Mouse (Mus musculus): ENCODE measurements around the gene Mrgpre. TPM values are rescaled to one million over a fixed set of nuclear protein-coding genes. Genes with fewer than 3 reads are reported as not detected.

Gene Mrgpre
- polyA plus RNA-seq, 1 experiment from 2014 or later, result 1.2 TPM

GRCm38 (mm10) chr7:143829504-143830331 is 45.4 kb upstream of the Mrgpre start:
- peak overlapping the region; percentile 59 for H3K9ac ChIP-seq (ENCODE audit: low read depth, low read length)
- peak overlapping the region; percentile 53 for H3K4me3 ChIP-seq (replicated peaks; ENCODE audit: low read depth, low read length)
- peaks cover 5% of the 10 kb centered on the region; the same call in 1 of the 2 replicates for H3K4me1 ChIP-seq (replicated peaks; ENCODE audit: insufficient read depth, low read length)
- H3K4me2 ChIP-seq (ENCODE audit: low read length), result peak overlapping the region; percentile 79
- ATAC-seq (replicated peaks; ENCODE audit: low FRiP score, low read depth) (peak; percentile 98), DNase-seq (ENCODE audit: low spot score) (peak; percentile 98)
- H3K27ac ChIP-seq, result peak overlapping the region; percentile 86
- H3K27me3 ChIP-seq (ENCODE audit: insufficient read depth, low read length), result no peaks in the 10 kb centered on the region
- WGBS, result 1% methylated on average over 37 of the region's 37 CpGs
- TF ChIP-seq CTCF (IDR thresholded peaks at IDR 0.05; ENCODE audit: low read depth), result peak; percentile 98
- no peaks in the 10 kb centered on the region for H3K36me3 ChIP-seq (ENCODE audit: insufficient read depth, low read length)
- no peaks in the 10 kb centered on the region for H3K9me3 ChIP-seq (replicated peaks; ENCODE audit: low read length)

DNA sequence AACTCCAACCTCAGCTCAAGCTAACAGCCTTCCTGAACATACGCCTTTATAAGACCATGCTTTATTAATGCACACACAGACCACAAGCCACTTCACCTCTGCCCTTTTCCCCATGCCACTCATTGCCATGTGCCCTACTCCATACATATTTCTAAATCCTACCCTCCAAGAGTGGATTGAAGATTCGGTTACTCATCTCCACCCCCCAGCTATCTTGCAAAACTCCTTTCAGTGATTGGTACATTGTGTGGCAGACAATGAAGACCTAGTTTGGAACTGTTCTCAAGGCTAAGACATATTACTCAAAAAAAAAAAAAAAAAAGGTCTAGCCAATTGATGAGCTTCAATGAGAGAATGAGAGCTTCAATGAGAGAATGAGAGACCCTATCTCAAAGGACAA is 42.7 kb upstream of the Mrgpre start:
- H3K27me3 ChIP-seq (ENCODE audit: insufficient read depth, low read length), result no peaks in the 10 kb centered on the region
- H3K4me3 ChIP-seq (replicated peaks; ENCODE audit: low read depth, low read length), result no peak overlapping the region
- no peak overlapping the region for H3K9ac ChIP-seq (ENCODE audit: low read depth, low read length)
- no peak overlapping the region for H3K4me2 ChIP-seq (ENCODE audit: low read length)
- WGBS, result 90% methylated on average over 2 of the region's 2 CpGs
- ATAC-seq (replicated peaks; ENCODE audit: low FRiP score, low read depth) (no peak), DNase-seq (ENCODE audit: low spot score) (no peak)
- no peaks in the 10 kb centered on the region for H3K36me3 ChIP-seq (ENCODE audit: insufficient read depth, low read length)
- no peak for TF ChIP-seq CTCF (IDR thresholded peaks at IDR 0.05; ENCODE audit: low read depth)
- no peak overlapping the region for H3K27ac ChIP-seq
- H3K9me3 ChIP-seq (replicated peaks; ENCODE audit: low read length), result no peaks in the 10 kb centered on the region
- H3K4me1 ChIP-seq (replicated peaks; ENCODE audit: insufficient read depth, low read length), result peaks cover 8% of the 10 kb centered on the region; the same call in 1 of the 2 replicates

- H3K36me3 ChIP-seq (ENCODE audit: insufficient read depth, low read length), result no peaks in the 10 kb centered on the region
- H3K27ac ChIP-seq, result peak overlapping the region; percentile 76
- peak overlapping the region; percentile 47 for H3K4me3 ChIP-seq (replicated peaks; ENCODE audit: low read depth, low read length)
- peak overlapping the region; percentile 55 for H3K4me2 ChIP-seq (ENCODE audit: low read length)
- TF ChIP-seq CTCF (IDR thresholded peaks at IDR 0.05; ENCODE audit: low read depth), result 0 out of 2 replicates have a peak, but pooled peaks have one; percentile 6
- no peaks in the 10 kb centered on the region for H3K9me3 ChIP-seq (replicated peaks; ENCODE audit: low read length)
- ATAC-seq (replicated peaks; ENCODE audit: low FRiP score, low read depth) (no peak), DNase-seq (ENCODE audit: low spot score) (no peak)
- peak overlapping the region; percentile 39; the same call in 1 of the 2 replicates for H3K9ac ChIP-seq (ENCODE audit: low read depth, low read length)
- peaks cover 7% of the 10 kb centered on the region for H3K4me1 ChIP-seq (replicated peaks; ENCODE audit: insufficient read depth, low read length)
- 82% methylated on average over 4 of the region's 4 CpGs for WGBS
- H3K27me3 ChIP-seq (ENCODE audit: insufficient read depth, low read length), result no peaks in the 10 kb centered on the region
Observed at GRCm38 (mm10) chr7:143823266-143823605, 38.9 kb upstream of the Mrgpre start.

DNA sequence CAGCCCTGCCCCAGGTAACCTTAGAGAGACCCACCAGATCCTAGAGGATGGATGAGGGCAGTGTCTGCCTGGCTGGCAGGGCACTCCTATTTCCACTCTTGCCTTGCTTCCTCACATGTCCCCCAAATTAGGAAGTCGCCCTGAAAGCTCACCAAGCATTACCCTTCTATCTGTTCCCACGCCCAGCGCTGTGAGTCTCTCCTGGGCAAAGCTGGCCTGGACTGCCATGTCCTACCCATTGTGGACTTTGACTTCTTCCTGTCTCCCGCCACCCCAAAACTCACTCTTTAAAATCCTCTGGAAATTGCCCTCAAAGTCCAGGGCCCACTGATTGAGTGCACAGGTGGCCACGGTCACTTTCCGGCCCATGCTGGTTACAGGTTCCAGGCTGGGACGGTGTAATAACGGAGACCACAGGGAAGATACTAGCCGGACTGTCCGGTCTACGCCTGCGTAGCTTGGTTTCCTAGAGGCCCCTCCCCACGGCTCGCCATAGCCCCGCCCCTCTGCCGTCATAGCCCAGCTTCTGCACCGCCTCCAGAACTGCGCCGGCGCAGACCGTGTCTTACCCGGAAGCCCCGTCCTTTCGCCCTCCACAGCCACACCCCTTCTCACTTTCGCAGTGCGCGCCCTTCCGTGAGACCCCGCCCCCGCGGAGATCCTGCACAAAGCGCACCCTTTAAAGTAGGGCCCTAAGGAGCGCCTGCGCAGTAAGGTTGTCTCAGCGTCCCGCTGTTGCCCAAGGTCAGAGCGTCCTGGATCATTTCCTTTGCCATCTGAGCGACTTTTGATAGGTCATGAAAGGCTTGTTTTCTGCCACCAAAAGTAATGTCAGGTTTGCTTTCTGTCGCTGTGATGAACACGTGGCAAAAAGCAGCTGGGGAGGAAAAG is 38.3 kb upstream of the Mrgpre start, which contains the start of the genes Nadsyn1 and Dhcr7:
Gene Nadsyn1, minus strand, starts transcription at position 475 of the 891 bp plus-strand sequence.
Gene Dhcr7, plus strand, starts transcription at position 771 of the 891 bp plus-strand sequence.
- peak within 1 kb of the TSS; percentile 64 for H3K9ac ChIP-seq (ENCODE audit: low read depth, low read length)
- no peaks in the 10 kb centered on the region for H3K27me3 ChIP-seq (ENCODE audit: insufficient read depth, low read length)
- ATAC-seq (replicated peaks; ENCODE audit: low FRiP score, low read depth), result peak; percentile 97
- no peak for TF ChIP-seq CTCF (IDR thresholded peaks at IDR 0.05; ENCODE audit: low read depth)
- H3K9me3 ChIP-seq (replicated peaks; ENCODE audit: low read length), result no peaks in the 10 kb centered on the region
- H3K4me2 ChIP-seq (ENCODE audit: low read length), result peak within 1 kb of the TSS; percentile 69
- peak; percentile 100 for DNase-seq (ENCODE audit: low spot score)
- H3K36me3 ChIP-seq (ENCODE audit: insufficient read depth, low read length), result no peaks in the 10 kb centered on the region
- H3K4me1 ChIP-seq (replicated peaks; ENCODE audit: insufficient read depth, low read length), result peaks cover 7% of the 10 kb centered on the region
- peak within 1 kb of the TSS; percentile 47 for H3K4me3 ChIP-seq (replicated peaks; ENCODE audit: low read depth, low read length)
- WGBS, result under 1% methylated on average over 39 of the region's 40 CpGs
- peak within 1 kb of the TSS; percentile 76 for H3K27ac ChIP-seq

DNA sequence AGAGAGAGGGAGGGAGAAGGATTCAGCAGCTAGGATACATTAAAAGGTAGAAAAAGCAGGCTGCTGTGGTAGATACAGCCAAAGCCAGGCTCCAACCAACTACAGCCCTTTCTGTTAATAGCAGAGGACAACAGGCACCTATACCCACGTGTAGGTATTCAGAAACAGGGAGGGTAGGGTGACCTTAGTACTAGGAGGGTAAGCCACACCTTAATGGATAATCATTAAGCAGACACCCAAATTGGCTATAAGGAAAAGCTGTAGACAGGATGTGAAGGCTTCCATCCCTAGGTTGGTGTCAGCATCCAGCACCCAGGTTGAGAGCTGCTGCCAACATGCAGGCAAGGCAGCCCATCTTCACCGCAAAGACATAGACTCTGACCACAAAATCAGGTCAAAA is 36.9 kb upstream of the Mrgpre start:
- Histone ChIP-seq H3K9ac (ENCODE audit: low read depth, low read length) (no peak overlapping the region), H3K27ac (no peak overlapping the region), H3K4me1 (replicated peaks; ENCODE audit: insufficient read depth, low read length) (peaks cover 7% of the 10 kb centered on the region), H3K27me3 (ENCODE audit: insufficient read depth, low read length) (no peaks in the 10 kb centered on the region), H3K4me2 (ENCODE audit: low read length) (no peak overlapping the region), H3K36me3 (ENCODE audit: insufficient read depth, low read length) (no peaks in the 10 kb centered on the region), H3K9me3 (replicated peaks; ENCODE audit: low read length) (no peaks in the 10 kb centered on the region), H3K4me3 (replicated peaks; ENCODE audit: low read depth, low read length) (no peak overlapping the region)
- ATAC-seq (replicated peaks; ENCODE audit: low FRiP score, low read depth) (no peak), DNase-seq (ENCODE audit: low spot score) (no peak)
- no peak for TF ChIP-seq CTCF (IDR thresholded peaks at IDR 0.05; ENCODE audit: low read depth)
- 78% methylated on average over 2 of the region's 2 CpGs for WGBS

DNA sequence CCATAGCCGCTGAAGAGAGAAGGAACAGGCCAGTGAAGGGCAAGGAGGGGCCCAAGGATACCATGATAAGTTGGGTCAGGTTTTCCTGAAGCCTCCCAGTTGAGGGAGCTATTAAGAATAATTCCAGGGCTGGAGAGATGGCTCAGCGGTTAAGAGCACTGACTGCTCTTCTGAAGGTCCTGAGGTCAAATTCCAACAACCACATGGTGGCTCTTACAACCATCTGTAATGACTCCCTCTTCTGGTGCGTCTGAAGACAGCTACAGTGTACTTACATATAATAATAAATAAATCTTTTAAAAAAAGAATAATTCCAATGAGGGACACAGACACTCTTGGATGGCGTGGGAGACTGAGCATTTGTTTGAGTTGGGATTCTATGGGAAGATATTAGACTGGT is 34.9 kb upstream of the Mrgpre start:
- Histone ChIP-seq H3K4me1 (replicated peaks; ENCODE audit: insufficient read depth, low read length) (peaks cover 7% of the 10 kb centered on the region), H3K9me3 (replicated peaks; ENCODE audit: low read length) (no peaks in the 10 kb centered on the region), H3K4me3 (replicated peaks; ENCODE audit: low read depth, low read length) (no peak overlapping the region), H3K27me3 (ENCODE audit: insufficient read depth, low read length) (no peaks in the 10 kb centered on the region), H3K9ac (ENCODE audit: low read depth, low read length) (no peak overlapping the region), H3K27ac (no peak overlapping the region), H3K4me2 (ENCODE audit: low read length) (no peak overlapping the region), H3K36me3 (ENCODE audit: insufficient read depth, low read length) (peaks cover 11% of the 10 kb centered on the region; the same call in 1 of the 2 replicates)
- no peak for ATAC-seq (replicated peaks; ENCODE audit: low FRiP score, low read depth)
- no peak for TF ChIP-seq CTCF (IDR thresholded peaks at IDR 0.05; ENCODE audit: low read depth)
- no peak for DNase-seq (ENCODE audit: low spot score)
- WGBS, result 69% methylated on average over 4 of the region's 4 CpGs

All from kidney, postnatal 0 days (tissue).